Mouse (Mus musculus) brain, adult 2 months (tissue): ENCODE measurements around the gene Vamp9.

Experiments
- DNase-seq: peaks from one replicate; pipeline ENCODE4 v3.0.0; 2011; ENCODE audit warnings: low read depth, low spot score

The Vamp9 gene

GRCm38 (mm10) chr5:99941776-99942502, 35.9 kb downstream of the Vamp9 start:
- DNase-seq = no peak

- no peak for DNase-seq
These were observed 46.5 kb downstream of the Vamp9 start for GRCm38 (mm10) chr5:99952513-99952912.

GRCm38 (mm10) chr5:99953883-99954282, 47.8 kb downstream of the Vamp9 start:
- peak; percentile 31 for DNase-seq

GRCm38 (mm10) chr5:99958666-99959065, 52.6 kb downstream of the Vamp9 start:
- DNase-seq = peak; percentile 10

GRCm38 (mm10) chr5:99959236-99959936, 53.3 kb downstream of the Vamp9 start:
- no peak for DNase-seq

GRCm38 (mm10) chr5:99959960-99960359, 53.9 kb downstream of the Vamp9 start:
- no peak for DNase-seq

- peak; percentile 78 for DNase-seq
These were observed 67.9 kb downstream of the Vamp9 start for GRCm38 (mm10) chr5:99973941-99974340.

GRCm38 (mm10) chr5:99975061-99975460, 69.0 kb downstream of the Vamp9 start:
- peak; percentile 25 for DNase-seq

- DNase-seq = no peak
These were observed 69.7 kb downstream of the Vamp9 start for GRCm38 (mm10) chr5:99975776-99976175.

- peak; percentile 14 for DNase-seq
These were observed 70.4 kb downstream of the Vamp9 start for GRCm38 (mm10) chr5:99976334-99976955.

- peak; percentile 79 for DNase-seq
These were observed 71.7 kb downstream of the Vamp9 start for GRCm38 (mm10) chr5:99977516-99978301.

GRCm38 (mm10) chr5:99978699-99979442, 72.8 kb downstream of the Vamp9 start, which contains the start of the genes Hnrnpd and 4930524J08Rik:
TSS of gene Hnrnpd (minus strand) at chr5:99978938.
TSS of gene 4930524J08Rik (plus strand) at chr5:99979061.
- peak; percentile 99 for DNase-seq

- no peak for DNase-seq
These were observed 77.5 kb downstream of the Vamp9 start for GRCm38 (mm10) chr5:99983452-99984061.

- DNase-seq = no peak
These were observed 88.1 kb downstream of the Vamp9 start for GRCm38 (mm10) chr5:99994166-99994565.

- DNase-seq = no peak
These were observed 88.6 kb downstream of the Vamp9 start for GRCm38 (mm10) chr5:99994680-99995079.

- no peak for DNase-seq
These were observed 94.0 kb downstream of the Vamp9 start for GRCm38 (mm10) chr5:100000048-100000447.

- DNase-seq = no peak
These were observed 94.4 kb downstream of the Vamp9 start for GRCm38 (mm10) chr5:100000500-100000899.
